Mouse (Mus musculus): Measurements from ENCODE around the gene Olfr545. TPM values are rescaled to one million over a fixed set of nuclear protein-coding genes. Genes with fewer than 3 reads are reported as not detected.

Gene Olfr545
- total and polyA plus RNA-seq, 3 experiments, result not detected

GRCm38 (mm10) chr7:102479368-102480078 is 19.9 kb downstream of the Olfr545 start:
- Histone ChIP-seq H3K27ac (ENCODE audit: insufficient read depth, low read depth) (no peak overlapping the region), H3K9ac (ENCODE audit: insufficient read depth, low read depth) (no peak overlapping the region), H3K9me3 (replicated peaks; ENCODE audit: low read length) (no peaks in the 10 kb centered on the region), H3K4me3 (replicated peaks in 1 of 3; ENCODE audit: low read depth in 2 of 3, low read length in 2 of 3, poor library complexity in 1 of 3) (no peak overlapping the region), H3K36me3 (replicated peaks in 1 of 2; ENCODE audit: control insufficient read depth in 1 of 2, insufficient read depth in 1 of 2, low read length in 1 of 2) (peaks cover 0 to 39% of the 10 kb centered on the region in 2 experiments), H3K4me1 (ENCODE audit: control insufficient read depth in 1 of 2, insufficient read depth in 2 of 2) (0 out of 4 replicates have a peak, but pooled peaks cover 0 to 3% of the 10 kb centered on the region in 2 experiments), H3K4me2 (ENCODE audit: insufficient read depth, low read depth, poor library complexity, severe bottlenecking) (no peak overlapping the region), H3K27me3 (replicated peaks) (no peaks in the 10 kb centered on the region), H3K79me2 (replicated peaks; ENCODE audit: control insufficient read depth, extremely low read depth, insufficient read depth, poor library complexity, severe bottlenecking) (no peaks in the 10 kb centered on the region)
- no peak for DNase-seq (ENCODE audit: extremely low read depth)
- dilution Hi-C loops (cut with MboI; ENCODE audit: extremely low pct_ligation_motif_present, extremely low pct_unique_long_range_greater_than_20kb, low sequenced_read_pairs), result no loop called here
- no peak for TF ChIP-seq NELFE (IDR thresholded peaks at IDR 0.05; ENCODE audit: low read depth, low read length)
- in situ Hi-C loops (cut with MboI; ENCODE audit: low pct_ligation_motif_present, low pct_unique_long_range_greater_than_20kb, low sequenced_read_pairs), result no loop called here

GRCm38 (mm10) chr7:102478926-102479325 is 20.4 kb downstream of the Olfr545 start:
- Histone ChIP-seq H3K9me3 (replicated peaks; ENCODE audit: low read length) (no peaks in the 10 kb centered on the region), H3K4me3 (replicated peaks in 1 of 3; ENCODE audit: low read depth in 2 of 3, low read length in 2 of 3, poor library complexity in 1 of 3) (no peak overlapping the region), H3K27ac (ENCODE audit: insufficient read depth, low read depth) (no peak overlapping the region), H3K4me2 (ENCODE audit: insufficient read depth, low read depth, poor library complexity, severe bottlenecking) (no peak overlapping the region), H3K9ac (ENCODE audit: insufficient read depth, low read depth) (no peak overlapping the region), H3K36me3 (replicated peaks in 1 of 2; ENCODE audit: control insufficient read depth in 1 of 2, insufficient read depth in 1 of 2, low read length in 1 of 2) (peaks cover 0 to 39% of the 10 kb centered on the region in 2 experiments), H3K27me3 (replicated peaks) (no peaks in the 10 kb centered on the region), H3K79me2 (replicated peaks; ENCODE audit: control insufficient read depth, extremely low read depth, insufficient read depth, poor library complexity, severe bottlenecking) (no peaks in the 10 kb centered on the region), H3K4me1 (ENCODE audit: control insufficient read depth in 1 of 2, insufficient read depth in 2 of 2) (0 out of 4 replicates have a peak, but pooled peaks cover 0 to 3% of the 10 kb centered on the region in 2 experiments)
- dilution Hi-C loops (cut with MboI; ENCODE audit: extremely low pct_ligation_motif_present, extremely low pct_unique_long_range_greater_than_20kb, low sequenced_read_pairs), result no loop called here
- in situ Hi-C loops (cut with MboI; ENCODE audit: low pct_ligation_motif_present, low pct_unique_long_range_greater_than_20kb, low sequenced_read_pairs), result no loop called here
- no peak for DNase-seq (ENCODE audit: extremely low read depth)
- TF ChIP-seq NRF1 (IDR thresholded peaks at IDR 0.05; ENCODE audit: low read depth, low read length), result no peak
- no peak for TF ChIP-seq MXI1 (IDR thresholded peaks at IDR 0.05; ENCODE audit: low read depth, low read length)
- TF ChIP-seq ETS1 (conservative IDR thresholded peaks at IDR 0.05; ENCODE audit: low read depth, low read length), result no peak
- no peak for TF ChIP-seq BHLHE40 (IDR thresholded peaks at IDR 0.05; ENCODE audit: low read depth, low read length)
- no peak for TF ChIP-seq EP300 (IDR thresholded peaks at IDR 0.05; ENCODE audit: low read length)
- TF ChIP-seq RAD21 (IDR thresholded peaks at IDR 0.05; ENCODE audit: low read depth, low read length), result no peak
- no peak for TF ChIP-seq POLR2A (IDR thresholded peaks at IDR 0.05; ENCODE audit: low read depth, low read length)
- no peak for TF ChIP-seq MAFK (IDR thresholded peaks at IDR 0.05; ENCODE audit: insufficient replicate concordance, low read length)
- TF ChIP-seq POLR2AphosphoS2 (IDR thresholded peaks at IDR 0.05; ENCODE audit: low read depth, low read length), result no peak
- no peak for TF ChIP-seq ZMIZ1 (IDR thresholded peaks at IDR 0.05; ENCODE audit: low read depth, low read length)
- no peak for TF ChIP-seq E2F4 (IDR thresholded peaks at IDR 0.05; ENCODE audit: insufficient replicate concordance, low read depth, low read length)
- no peak for TF ChIP-seq ZNF384 (IDR thresholded peaks at IDR 0.05; ENCODE audit: low read depth, low read length)
- TF ChIP-seq MYC (IDR thresholded peaks at IDR 0.05; ENCODE audit: low read depth, low read length), result no peak
- no peak for TF ChIP-seq MEF2A (IDR thresholded peaks at IDR 0.05; ENCODE audit: borderline replicate concordance, low read depth, low read length)
- TF ChIP-seq ELF1 (IDR thresholded peaks at IDR 0.05; ENCODE audit: low read depth, low read length), result no peak
- TF ChIP-seq TCF12 (IDR thresholded peaks at IDR 0.05; ENCODE audit: low read depth, low read length), result no peak
- TF ChIP-seq CHD2 (IDR thresholded peaks at IDR 0.05; ENCODE audit: low read length), result no peak
- TF ChIP-seq SIN3A (IDR thresholded peaks at IDR 0.05; ENCODE audit: low read length), result no peak

Data from CH12.LX (cell line).